Mouse (Mus musculus) testis, adult 2 months (tissue): ENCODE data around the gene Nphp1. TPM values are rescaled to one million over a fixed set of nuclear protein-coding genes. Genes with fewer than 3 reads are reported as not detected.

Source experiments
- H3K27ac ChIP-seq: fragments of 200-500 bp; 2 replicates; pipeline ENCODE4 v1.5.1; 2012; ENCODE audit warnings: low read depth, low read length; ENCODE audit not compliant: control insufficient read depth, insufficient read depth
- H3K27me3 ChIP-seq: fragments of 200-500 bp; 2 replicates; pipeline ENCODE4 v1.6.1; 2012; ENCODE audit warnings: mild to moderate bottlenecking, low read length, moderate library complexity; ENCODE audit not compliant: control insufficient read depth, insufficient read depth
- H3K36me3 ChIP-seq: fragments of 200-500 bp; 2 replicates; pipeline ENCODE4 v1.6.1; 2012; ENCODE audit warnings: mild to moderate bottlenecking, low read length; ENCODE audit not compliant: control insufficient read depth, insufficient read depth
- H3K4me1 ChIP-seq: fragments of 200-500 bp; 2 replicates; pipeline ENCODE4 v1.6.1; 2012; ENCODE audit warnings: low read length; ENCODE audit not compliant: control insufficient read depth, insufficient read depth
- H3K4me3 ChIP-seq: fragments of 200-500 bp; 2 replicates; pipeline ENCODE4 v1.5.1; 2012; ENCODE audit warnings: low read depth, mild to moderate bottlenecking, low read length, moderate library complexity, mixed read lengths; ENCODE audit not compliant: control insufficient read depth
- CTCF ChIP-seq: fragments of 200-500 bp; IDR thresholded peaks from 2 replicates; pipeline ENCODE4 v1.5.1; 2012; ENCODE audit warnings: low read depth, mild to moderate bottlenecking, inconsistent platforms, low read length, moderate library complexity; ENCODE audit not compliant: control insufficient read depth, insufficient read depth, insufficient replicate concordance
- POLR2A ChIP-seq: fragments of 200-500 bp; IDR thresholded peaks from 2 replicates; pipeline ENCODE4 v1.6.1; 2012; ENCODE audit warnings: low read depth, mild to moderate bottlenecking, inconsistent platforms, low read length, moderate library complexity; ENCODE audit not compliant: control insufficient read depth
- polyA plus RNA-seq: library from polyadenylated mRNA; depleted of rRNA; stranded (reverse); fragments of >200 nt; gene quantifications from 2 replicates; pipeline ENCODE4 v1.2.3, GENCODE M21; 2012

Gene Nphp1
- polyA plus RNA-seq, 1 experiment, result 575 TPM

GRCm38 (mm10) chr2:127742637-127743036 is 46.1 kb downstream of the Nphp1 start:
- no peaks in the 10 kb centered on the region for H3K27me3 ChIP-seq
- peaks cover under 1% of the 10 kb centered on the region; the same call in 1 of the 2 replicates for H3K36me3 ChIP-seq
- no peak overlapping the region for H3K27ac ChIP-seq
- no peak for TF ChIP-seq POLR2A
- TF ChIP-seq CTCF, result no peak
- H3K4me1 ChIP-seq, result no peaks in the 10 kb centered on the region
- H3K4me3 ChIP-seq, result no peak overlapping the region

GRCm38 (mm10) chr2:127740756-127741519 is 47.8 kb downstream of the Nphp1 start:
- Histone ChIP-seq H3K27me3 (no peaks in the 10 kb centered on the region), H3K4me1 (no peaks in the 10 kb centered on the region), H3K4me3 (no peak overlapping the region), H3K36me3 (no peaks in the 10 kb centered on the region; the same call in 1 of the 2 replicates), H3K27ac (no peak overlapping the region)
- TF ChIP-seq CTCF, result no peak
- TF ChIP-seq POLR2A, result no peak

- Histone ChIP-seq H3K27ac (no peak overlapping the region), H3K4me1 (no peaks in the 10 kb centered on the region), H3K27me3 (no peaks in the 10 kb centered on the region), H3K4me3 (no peak overlapping the region), H3K36me3 (no peaks in the 10 kb centered on the region; the same call in 1 of the 2 replicates)
- TF ChIP-seq CTCF, result no peak
- no peak for TF ChIP-seq POLR2A
Observed at GRCm38 (mm10) chr2:127737885-127738284, 50.8 kb downstream of the Nphp1 start.

GRCm38 (mm10) chr2:127736631-127737209 is 52.0 kb downstream of the Nphp1 start:
- no peaks in the 10 kb centered on the region for H3K27me3 ChIP-seq
- H3K4me3 ChIP-seq, result no peak overlapping the region

GRCm38 (mm10) chr2:127735512-127736145 is 53.1 kb downstream of the Nphp1 start:
- no peaks in the 10 kb centered on the region for H3K27me3 ChIP-seq
- no peak overlapping the region for H3K4me3 ChIP-seq
- no peak for TF ChIP-seq POLR2A
- H3K4me1 ChIP-seq, result peaks cover 4% of the 10 kb centered on the region; the same call in 1 of the 2 replicates
- H3K27ac ChIP-seq, result no peak overlapping the region
- no peaks in the 10 kb centered on the region for H3K36me3 ChIP-seq

More at GRCm38 (mm10) chr2:127736631-127737209, 52.0 kb downstream of the Nphp1 start:
- no peaks in the 10 kb centered on the region; the same call in 1 of the 2 replicates for H3K36me3 ChIP-seq
- H3K27ac ChIP-seq, result no peak overlapping the region
- TF ChIP-seq CTCF, result no peak
- TF ChIP-seq POLR2A, result no peak
- H3K4me1 ChIP-seq, result no peaks in the 10 kb centered on the region

GRCm38 (mm10) chr2:127734889-127735288 is 53.8 kb downstream of the Nphp1 start:
- H3K4me1 ChIP-seq, result peaks cover 11% of the 10 kb centered on the region
- H3K4me3 ChIP-seq, result no peak overlapping the region
- no peaks in the 10 kb centered on the region for H3K36me3 ChIP-seq
- TF ChIP-seq CTCF (no peak), POLR2A (no peak)
- no peak overlapping the region for H3K27ac ChIP-seq
- H3K27me3 ChIP-seq, result no peaks in the 10 kb centered on the region

GRCm38 (mm10) chr2:127730301-127730997 is 58.2 kb downstream of the Nphp1 start:
- TF ChIP-seq CTCF (no peak), POLR2A (no peak)
- Histone ChIP-seq H3K4me1 (peaks cover 24% of the 10 kb centered on the region), H3K36me3 (no peaks in the 10 kb centered on the region), H3K27ac (no peak overlapping the region), H3K4me3 (no peak overlapping the region), H3K27me3 (no peaks in the 10 kb centered on the region)
